Mouse (Mus musculus) hindbrain, embryonic 10.5 days (tissue): ENCODE measurements at regions not wholly inside any gene's neighbourhood (a gene's known extent, or its start where the extent isn't known, plus 50 kb on each side); places are given as distances from the start of the nearest gene placed in this dataset.
"Not testable (repeated sequence)": the region's sequence is repeated elsewhere in the genome, so short reads cannot be mapped to it uniquely, and the experiment has no call there.

Source experiments
- DNase-seq: peaks from one replicate; pipeline ENCODE4 v3.0.0-alpha.2; 2017; ENCODE audit warnings: low spot score
- H3K27ac ChIP-seq: fragments of 300-500 bp; sonication (generic); 2 replicates; pipeline ENCODE4 v1.5.1; 2016; ENCODE audit warnings: mild to moderate bottlenecking, moderate library complexity
- H3K27me3 ChIP-seq: fragments of 300-500 bp; sonication (generic); 2 replicates; pipeline ENCODE4 v1.6.1; 2016; ENCODE audit warnings: mild to moderate bottlenecking; ENCODE audit not compliant: poor library complexity, insufficient read depth, severe bottlenecking
- H3K36me3 ChIP-seq: fragments of 300-500 bp; sonication (generic); 2 replicates; pipeline ENCODE4 v1.6.1; 2016; ENCODE audit warnings: mild to moderate bottlenecking, moderate library complexity
- H3K4me1 ChIP-seq: fragments of 300-500 bp; sonication (generic); replicated peaks from 2 replicates; pipeline ENCODE4 v1.6.1; 2016; ENCODE audit warnings: mild to moderate bottlenecking
- H3K4me3 ChIP-seq: fragments of 300-500 bp; sonication (generic); 2 replicates; pipeline ENCODE4 v1.5.1; 2016; ENCODE audit warnings: mild to moderate bottlenecking, moderate library complexity
- H3K9me3 ChIP-seq: fragments of 300-500 bp; sonication (generic); 2 replicates; pipeline ENCODE4 v1.6.1; 2016; ENCODE audit warnings: mild to moderate bottlenecking, moderate library complexity
- WGBS: fragments of 180-500 bp; shearing (Covaris S2); methylation state at CpG from one replicate; pipeline ENCODE4 v1.1.7; 2016; 5-methylcytosine and 5-hydroxymethylcytosine counted together

- DNase-seq = no peak
- 88% methylated on average over 3 of the region's 3 CpGs for WGBS
- Histone ChIP-seq H3K36me3 (no peaks in the 10 kb centered on the region), H3K4me3 (no peak overlapping the region), H3K27me3 (no peaks in the 10 kb centered on the region), H3K4me1 (no peaks in the 10 kb centered on the region), H3K9me3 (no peaks in the 10 kb centered on the region), H3K27ac (no peak overlapping the region)
Observed at GRCm38 (mm10) chr12:10530996-10531395, 140.4 kb downstream of the Rdh14 start.

DNA sequence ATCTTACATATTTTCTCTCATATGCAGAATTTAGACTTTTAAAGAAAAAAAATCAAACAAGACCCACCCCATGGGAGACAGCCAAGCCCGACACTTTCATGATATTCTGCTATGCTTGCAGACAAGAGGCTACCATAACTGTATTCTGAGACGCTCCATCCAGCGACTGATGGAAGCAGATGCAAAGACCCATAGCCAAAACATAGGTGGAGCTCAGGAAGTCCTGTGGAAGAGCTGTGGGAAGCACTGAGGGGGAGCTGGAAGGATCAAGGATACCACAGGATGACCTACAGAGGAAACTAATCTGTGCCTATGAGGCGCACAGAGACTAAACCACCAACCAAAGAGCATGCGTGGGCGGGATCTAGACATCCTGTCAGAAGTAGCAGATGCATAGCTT lies 143.4 kb downstream of the Rdh14 start:
- H3K4me3 ChIP-seq = no peak overlapping the region
- H3K4me1 ChIP-seq = no peaks in the 10 kb centered on the region
- H3K27me3 ChIP-seq = no peaks in the 10 kb centered on the region
- H3K36me3 ChIP-seq = no peaks in the 10 kb centered on the region
- WGBS = 89% methylated on average over 6 of the region's 6 CpGs
- no peak for DNase-seq
- H3K27ac ChIP-seq = no peak overlapping the region
- no peaks in the 10 kb centered on the region for H3K9me3 ChIP-seq

DNA sequence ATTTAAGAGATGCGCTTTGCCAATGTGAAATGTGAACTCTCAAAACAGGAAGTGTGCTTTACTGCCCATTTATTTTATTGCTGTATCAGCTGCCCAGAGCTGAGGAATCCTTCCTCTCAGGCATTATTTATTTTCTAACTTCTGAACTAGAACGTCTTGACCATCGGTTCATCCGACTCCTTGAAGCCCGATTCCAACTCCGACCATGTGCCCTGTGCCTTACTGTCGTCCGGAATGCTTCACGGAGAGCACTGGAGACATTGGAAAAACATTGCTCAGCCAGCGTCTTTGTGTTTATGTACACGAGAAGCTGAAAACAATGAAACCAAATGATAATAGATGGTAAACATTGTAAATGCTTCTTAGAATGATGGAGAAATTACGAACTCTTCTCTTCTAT lies 145.7 kb downstream of the Rdh14 start:
- H3K27ac ChIP-seq = no peak overlapping the region
- H3K9me3 ChIP-seq = no peaks in the 10 kb centered on the region
- DNase-seq = no peak
- H3K27me3 ChIP-seq = no peaks in the 10 kb centered on the region
- no peak overlapping the region for H3K4me3 ChIP-seq
- 83% methylated on average over 12 of the region's 12 CpGs for WGBS
- H3K4me1 ChIP-seq = no peaks in the 10 kb centered on the region
- H3K36me3 ChIP-seq = no peaks in the 10 kb centered on the region

DNA sequence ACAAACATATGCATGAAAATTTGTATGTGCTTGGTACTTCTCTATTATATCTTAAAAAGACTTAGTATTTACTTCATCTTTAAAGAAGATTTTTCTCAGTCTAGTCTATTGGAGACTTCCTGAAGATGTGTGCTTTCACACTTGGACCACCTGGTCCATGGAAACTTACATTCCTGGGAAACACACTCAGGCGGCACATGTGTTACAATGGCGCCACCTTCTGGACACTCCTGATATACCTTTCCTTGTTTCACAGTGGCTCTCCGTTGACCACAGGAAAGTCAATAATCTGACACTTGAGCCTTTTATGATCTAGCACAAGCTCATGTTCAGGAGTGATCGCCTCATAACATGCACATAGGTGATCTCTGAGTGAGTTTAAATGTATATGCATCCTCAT lies 146.5 kb downstream of the Rdh14 start:
- H3K27ac ChIP-seq = no peak overlapping the region
- H3K4me3 ChIP-seq = no peak overlapping the region
- 3% methylated on average over 4 of the region's 4 CpGs for WGBS
- peak; percentile 65 for DNase-seq
- no peaks in the 10 kb centered on the region for H3K27me3 ChIP-seq
- H3K36me3 ChIP-seq = no peaks in the 10 kb centered on the region
- H3K9me3 ChIP-seq = no peaks in the 10 kb centered on the region
- no peaks in the 10 kb centered on the region for H3K4me1 ChIP-seq

GRCm38 (mm10) chr12:10549481-10550201 lies 159.1 kb downstream of the Rdh14 start:
- 60% methylated on average over 1 of the region's 1 CpGs for WGBS
- Histone ChIP-seq H3K27me3 (no peaks in the 10 kb centered on the region), H3K27ac (no peak overlapping the region), H3K36me3 (no peaks in the 10 kb centered on the region), H3K9me3 (0 out of 2 replicates have a peak, but pooled peaks cover 2% of the 10 kb centered on the region), H3K4me3 (no peak overlapping the region), H3K4me1 (no peaks in the 10 kb centered on the region)
- no peak for DNase-seq

DNA sequence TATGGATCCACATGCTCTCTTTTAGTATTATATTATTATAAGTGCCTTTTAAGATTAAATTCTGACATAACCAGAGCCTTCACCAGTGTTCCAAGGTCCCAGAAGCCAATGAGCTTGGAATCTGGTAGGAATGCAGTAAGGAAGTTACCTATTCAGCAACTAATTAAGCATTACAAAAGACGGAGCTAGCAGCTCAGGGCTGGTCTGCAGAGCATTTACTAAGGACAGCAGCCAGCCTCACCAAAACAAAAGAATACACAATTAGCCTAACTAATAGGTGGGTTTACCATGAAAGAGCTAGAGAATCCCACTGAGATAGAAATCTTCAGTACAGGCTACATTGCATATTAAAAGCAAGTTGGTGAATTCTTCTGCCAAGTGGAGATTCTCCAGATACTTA lies 164.1 kb downstream of the Rdh14 start:
- H3K27me3 ChIP-seq, H3K36me3 ChIP-seq, H3K4me1 ChIP-seq, DNase-seq, H3K9me3 ChIP-seq, H3K4me3 ChIP-seq, H3K27ac ChIP-seq: not testable (repeated sequence)
- 89% methylated on average over 1 of the region's 1 CpGs for WGBS

DNA sequence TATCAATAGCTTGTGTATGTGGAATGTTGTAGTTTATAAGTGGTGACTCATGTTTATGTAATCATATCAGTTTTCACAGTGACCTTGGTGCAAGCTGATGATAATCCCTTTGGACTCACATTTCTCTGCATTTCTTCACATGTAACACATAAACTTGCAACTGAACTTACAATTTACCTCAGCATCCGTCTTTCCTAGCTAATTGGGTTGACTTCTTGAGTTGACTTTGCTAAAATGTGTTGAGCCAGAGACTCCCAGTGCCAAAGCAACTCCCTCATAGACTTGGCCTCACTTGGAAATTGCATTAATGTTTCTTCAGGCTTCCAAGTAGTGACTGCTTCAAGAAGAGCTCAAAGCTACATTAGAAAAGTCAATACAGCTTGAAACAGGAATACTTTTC lies 172.4 kb downstream of the Rdh14 start:
- H3K4me1 ChIP-seq = no peaks in the 10 kb centered on the region
- H3K27me3 ChIP-seq = no peaks in the 10 kb centered on the region
- WGBS = 61% methylated on average over 1 of the region's 1 CpGs
- H3K9me3 ChIP-seq = no peaks in the 10 kb centered on the region
- H3K4me3 ChIP-seq = no peak overlapping the region
- DNase-seq = no peak
- no peaks in the 10 kb centered on the region for H3K36me3 ChIP-seq
- H3K27ac ChIP-seq = no peak overlapping the region

GRCm38 (mm10) chr12:10567881-10568280 lies 177.3 kb downstream of the Rdh14 start:
- no peak overlapping the region for H3K27ac ChIP-seq
- H3K4me1 ChIP-seq = no peaks in the 10 kb centered on the region
- H3K9me3 ChIP-seq = no peaks in the 10 kb centered on the region
- no peaks in the 10 kb centered on the region for H3K27me3 ChIP-seq
- DNase-seq = no peak
- no peak overlapping the region for H3K4me3 ChIP-seq
- WGBS = 94% methylated on average over 2 of the region's 2 CpGs
- no peaks in the 10 kb centered on the region for H3K36me3 ChIP-seq

GRCm38 (mm10) chr12:10571643-10572377 lies 181.2 kb downstream of the Rdh14 start:
- Histone ChIP-seq H3K9me3 (no peaks in the 10 kb centered on the region), H3K36me3 (no peaks in the 10 kb centered on the region), H3K27ac (no peak overlapping the region), H3K27me3 (no peaks in the 10 kb centered on the region), H3K4me1 (no peaks in the 10 kb centered on the region), H3K4me3 (no peak overlapping the region)
- DNase-seq = no peak
- WGBS = 53% methylated on average over 11 of the region's 11 CpGs

GRCm38 (mm10) chr12:10572378-10572650 lies 181.7 kb downstream of the Rdh14 start:
- Histone ChIP-seq H3K36me3 (no peaks in the 10 kb centered on the region), H3K4me3 (no peak overlapping the region), H3K27ac (no peak overlapping the region), H3K9me3 (no peaks in the 10 kb centered on the region), H3K4me1 (no peaks in the 10 kb centered on the region), H3K27me3 (no peaks in the 10 kb centered on the region)
- WGBS = 66% methylated on average over 5 of the region's 5 CpGs
- no peak for DNase-seq

DNA sequence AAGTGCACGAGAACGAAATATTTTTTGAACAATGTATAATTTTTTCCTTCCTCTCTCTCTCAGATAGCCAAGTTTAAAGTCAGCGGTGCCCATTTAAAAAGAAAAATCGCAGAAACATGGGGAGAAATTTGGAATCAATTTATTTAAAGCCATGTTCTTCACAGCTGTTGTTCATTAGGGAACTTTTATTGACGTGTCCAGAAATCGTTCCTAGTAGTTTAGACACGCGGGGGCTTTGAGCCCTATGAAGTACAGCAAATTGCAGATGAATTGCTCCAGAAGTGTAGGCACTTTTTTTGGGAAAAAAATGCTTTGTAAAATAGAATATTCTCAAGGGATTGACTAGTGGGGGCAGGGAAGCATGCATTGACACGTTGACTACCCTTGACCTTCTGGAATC lies 182.8 kb downstream of the Rdh14 start:
- Histone ChIP-seq H3K4me1 (no peaks in the 10 kb centered on the region), H3K9me3 (no peaks in the 10 kb centered on the region), H3K27ac (no peak overlapping the region), H3K36me3 (no peaks in the 10 kb centered on the region), H3K27me3 (no peaks in the 10 kb centered on the region), H3K4me3 (no peak overlapping the region)
- WGBS = 73% methylated on average over 9 of the region's 9 CpGs
- no peak for DNase-seq

- 81% methylated on average over 4 of the region's 4 CpGs for WGBS
- DNase-seq = no peak
Observed at GRCm38 (mm10) chr12:10582840-10583614, 192.5 kb downstream of the Rdh14 start.

GRCm38 (mm10) chr12:10584026-10584425 lies 193.5 kb downstream of the Rdh14 start:
- H3K4me3 ChIP-seq = no peak overlapping the region
- H3K9me3 ChIP-seq = no peaks in the 10 kb centered on the region
- H3K27ac ChIP-seq = no peak overlapping the region
- 67% methylated on average over 7 of the region's 7 CpGs for WGBS
- no peak for DNase-seq
- H3K36me3 ChIP-seq = no peaks in the 10 kb centered on the region
- H3K27me3 ChIP-seq = no peaks in the 10 kb centered on the region
- no peaks in the 10 kb centered on the region for H3K4me1 ChIP-seq

More at GRCm38 (mm10) chr12:10582840-10583614, 192.5 kb downstream of the Rdh14 start:
- no peaks in the 10 kb centered on the region for H3K36me3 ChIP-seq
- H3K9me3 ChIP-seq = no peaks in the 10 kb centered on the region
- no peaks in the 10 kb centered on the region for H3K4me1 ChIP-seq
- no peaks in the 10 kb centered on the region for H3K27me3 ChIP-seq
- H3K4me3 ChIP-seq = no peak overlapping the region
- H3K27ac ChIP-seq = no peak overlapping the region
